Mouse (Mus musculus): Measurements from ENCODE around the gene Met.

GRCm38 (mm10) chr6:17595712-17596462 lies 132.3 kb downstream of the Met start:
- TF ChIP-seq CTCF (IDR thresholded peaks at IDR 0.05; ENCODE audit: insufficient read depth, low read depth, low read length) (no peak), POLR2A (IDR thresholded peaks at IDR 0.05; ENCODE audit: insufficient read depth, low read depth, low read length) (no peak)
